Mouse (Mus musculus): ENCODE measurements at regions not wholly inside any gene's neighbourhood (a gene's known extent, or its start where the extent isn't known, plus 50 kb on each side); places are given as distances from the start of the nearest gene placed in this dataset.

- H3K9me3 ChIP-seq (replicated peaks; ENCODE audit: control insufficient read depth, low read length), result no peaks in the 10 kb centered on the region
- WGBS, result 49% methylated on average over 4 of the region's 4 CpGs
- H3K9ac ChIP-seq (replicated peaks; ENCODE audit: low read depth, low read length), result no peak overlapping the region
- no peak for TF ChIP-seq EP300 (IDR thresholded peaks at IDR 0.05; ENCODE audit: low read depth)
- no peak for TF ChIP-seq CTCF (IDR thresholded peaks at IDR 0.05; ENCODE audit: low read depth)
- ATAC-seq (ENCODE audit: insufficient read depth, low read depth) (no peak), DNase-seq (ENCODE audit: low spot score) (no peak)
- H3K36me3 ChIP-seq (replicated peaks; ENCODE audit: control insufficient read depth, insufficient read depth, low read length), result no peaks in the 10 kb centered on the region
- H3K4me1 ChIP-seq (ENCODE audit: control insufficient read depth, insufficient read depth), result no peaks in the 10 kb centered on the region
- no peak overlapping the region for H3K4me3 ChIP-seq (ENCODE audit: low read depth, low read length)
- H3K4me2 ChIP-seq (ENCODE audit: low read depth, low read length), result no peak overlapping the region
- H3K27me3 ChIP-seq (ENCODE audit: control insufficient read depth, insufficient read depth, low read length), result no peaks in the 10 kb centered on the region
- H3K27ac ChIP-seq (ENCODE audit: low read depth), result no peak overlapping the region
Measured at GRCm38 (mm10) chr3:136611682-136612081, 58.2 kb upstream of the Ppp3ca start.

DNA sequence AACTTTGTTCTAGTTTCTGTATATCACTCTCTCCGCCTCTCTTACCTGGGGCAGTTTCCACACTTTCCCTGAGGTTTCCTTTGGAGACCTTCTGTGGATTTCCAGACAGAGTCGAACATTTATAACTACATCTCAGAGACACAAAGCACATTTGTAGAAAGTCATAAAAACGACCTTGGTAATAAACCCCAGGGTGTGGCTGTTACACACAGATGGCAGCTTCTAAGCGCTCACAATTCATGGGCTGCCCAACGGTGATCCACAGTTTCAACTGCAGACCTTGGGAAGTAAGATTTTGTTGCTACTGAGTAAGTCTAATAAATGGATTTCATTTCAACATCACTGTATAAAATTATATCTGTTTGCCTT, 59.4 kb upstream of the Ppp3ca start:
- Histone ChIP-seq H3K36me3 (replicated peaks; ENCODE audit: control insufficient read depth, insufficient read depth, low read length) (no peaks in the 10 kb centered on the region), H3K27ac (ENCODE audit: low read depth) (no peak overlapping the region), H3K4me3 (ENCODE audit: low read depth, low read length) (no peak overlapping the region), H3K27me3 (ENCODE audit: control insufficient read depth, insufficient read depth, low read length) (no peaks in the 10 kb centered on the region), H3K4me2 (ENCODE audit: low read depth, low read length) (no peak overlapping the region), H3K9me3 (replicated peaks; ENCODE audit: control insufficient read depth, low read length) (no peaks in the 10 kb centered on the region), H3K9ac (replicated peaks; ENCODE audit: low read depth, low read length) (no peak overlapping the region), H3K4me1 (ENCODE audit: control insufficient read depth, insufficient read depth) (no peaks in the 10 kb centered on the region)
- WGBS, result 70% methylated on average over 5 of the region's 5 CpGs
- TF ChIP-seq EP300 (IDR thresholded peaks at IDR 0.05; ENCODE audit: low read depth) (no peak), CTCF (IDR thresholded peaks at IDR 0.05; ENCODE audit: low read depth) (no peak)
- ATAC-seq (ENCODE audit: insufficient read depth, low read depth) (no peak), DNase-seq (ENCODE audit: low spot score) (no peak)

GRCm38 (mm10) chr3:136609855-136610555, 59.9 kb upstream of the Ppp3ca start:
- no peak overlapping the region for H3K27ac ChIP-seq (ENCODE audit: low read depth)
- WGBS, result 45% methylated on average over 6 of the region's 6 CpGs
- no peak overlapping the region for H3K4me3 ChIP-seq (ENCODE audit: low read depth, low read length)
- no peak overlapping the region for H3K9ac ChIP-seq (replicated peaks; ENCODE audit: low read depth, low read length)
- DNase-seq (ENCODE audit: low spot score) (peak; percentile 33), ATAC-seq (ENCODE audit: insufficient read depth, low read depth) (no peak)
- no peaks in the 10 kb centered on the region for H3K27me3 ChIP-seq (ENCODE audit: control insufficient read depth, insufficient read depth, low read length)
- TF ChIP-seq EP300 (IDR thresholded peaks at IDR 0.05; ENCODE audit: low read depth), result no peak
- TF ChIP-seq CTCF (IDR thresholded peaks at IDR 0.05; ENCODE audit: low read depth), result no peak
- H3K36me3 ChIP-seq (replicated peaks; ENCODE audit: control insufficient read depth, insufficient read depth, low read length), result no peaks in the 10 kb centered on the region
- H3K4me2 ChIP-seq (ENCODE audit: low read depth, low read length), result no peak overlapping the region
- no peaks in the 10 kb centered on the region for H3K4me1 ChIP-seq (ENCODE audit: control insufficient read depth, insufficient read depth)
- H3K9me3 ChIP-seq (replicated peaks; ENCODE audit: control insufficient read depth, low read length), result no peaks in the 10 kb centered on the region

DNA sequence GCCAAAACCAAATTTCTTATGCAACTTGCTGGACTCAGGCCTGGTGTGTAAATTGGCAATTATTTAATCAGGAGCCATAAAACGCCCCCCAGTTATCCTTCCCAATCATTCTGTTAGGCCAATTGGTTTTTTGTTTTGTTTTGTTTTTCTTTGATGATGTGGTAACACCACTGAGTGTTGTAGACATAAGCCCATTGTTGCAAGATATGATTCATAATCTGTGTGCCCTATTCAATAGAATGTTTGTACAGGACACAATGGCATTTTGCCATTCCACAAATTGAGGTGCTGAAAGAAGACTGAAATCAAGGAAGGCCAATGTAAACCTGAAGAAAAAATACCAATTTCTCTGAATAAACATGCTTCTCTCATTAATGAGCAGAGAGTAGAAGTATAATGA, 68.2 kb upstream of the Ppp3ca start:
- ATAC-seq (ENCODE audit: insufficient read depth, low read depth), result no peak
- no peak for DNase-seq (ENCODE audit: low spot score)
- Histone ChIP-seq H3K36me3 (replicated peaks; ENCODE audit: control insufficient read depth, insufficient read depth, low read length) (no peaks in the 10 kb centered on the region), H3K9ac (replicated peaks; ENCODE audit: low read depth, low read length) (no peak overlapping the region), H3K27me3 (ENCODE audit: control insufficient read depth, insufficient read depth, low read length) (no peaks in the 10 kb centered on the region), H3K4me2 (ENCODE audit: low read depth, low read length) (no peak overlapping the region), H3K4me1 (ENCODE audit: control insufficient read depth, insufficient read depth) (no peaks in the 10 kb centered on the region), H3K27ac (ENCODE audit: low read depth) (no peak overlapping the region), H3K4me3 (ENCODE audit: low read depth, low read length) (no peak overlapping the region), H3K9me3 (replicated peaks; ENCODE audit: control insufficient read depth, low read length) (no peaks in the 10 kb centered on the region)
- TF ChIP-seq CTCF (IDR thresholded peaks at IDR 0.05; ENCODE audit: low read depth), result no peak
- TF ChIP-seq EP300 (IDR thresholded peaks at IDR 0.05; ENCODE audit: low read depth), result no peak
- 47% methylated on average over 1 of the region's 1 CpGs for WGBS

- no peaks in the 10 kb centered on the region for H3K9me3 ChIP-seq (replicated peaks; ENCODE audit: control insufficient read depth, low read length)
- H3K4me2 ChIP-seq (ENCODE audit: low read depth, low read length), result no peak overlapping the region
- no peaks in the 10 kb centered on the region for H3K4me1 ChIP-seq (ENCODE audit: control insufficient read depth, insufficient read depth)
- no peaks in the 10 kb centered on the region for H3K27me3 ChIP-seq (ENCODE audit: control insufficient read depth, insufficient read depth, low read length)
- no peaks in the 10 kb centered on the region for H3K36me3 ChIP-seq (replicated peaks; ENCODE audit: control insufficient read depth, insufficient read depth, low read length)
- TF ChIP-seq EP300 (IDR thresholded peaks at IDR 0.05; ENCODE audit: low read depth), result no peak
- TF ChIP-seq CTCF (IDR thresholded peaks at IDR 0.05; ENCODE audit: low read depth), result no peak
- H3K27ac ChIP-seq (ENCODE audit: low read depth), result no peak overlapping the region
- ATAC-seq (ENCODE audit: insufficient read depth, low read depth), result no peak
- WGBS, result 77% methylated on average over 1 of the region's 1 CpGs
- no peak overlapping the region for H3K4me3 ChIP-seq (ENCODE audit: low read depth, low read length)
- no peak for DNase-seq (ENCODE audit: low spot score)
- H3K9ac ChIP-seq (replicated peaks; ENCODE audit: low read depth, low read length), result no peak overlapping the region
Measured at GRCm38 (mm10) chr3:136583937-136584336, 86.0 kb upstream of the Ppp3ca start.

- ATAC-seq (ENCODE audit: insufficient read depth, low read depth) (no peak), DNase-seq (ENCODE audit: low spot score) (no peak)
- no peaks in the 10 kb centered on the region for H3K4me1 ChIP-seq (ENCODE audit: control insufficient read depth, insufficient read depth)
- no peak overlapping the region for H3K4me2 ChIP-seq (ENCODE audit: low read depth, low read length)
- no peaks in the 10 kb centered on the region for H3K9me3 ChIP-seq (replicated peaks; ENCODE audit: control insufficient read depth, low read length)
- no peak for TF ChIP-seq CTCF (IDR thresholded peaks at IDR 0.05; ENCODE audit: low read depth)
- TF ChIP-seq EP300 (IDR thresholded peaks at IDR 0.05; ENCODE audit: low read depth), result no peak
- H3K27ac ChIP-seq (ENCODE audit: low read depth), result no peak overlapping the region
- no peaks in the 10 kb centered on the region for H3K36me3 ChIP-seq (replicated peaks; ENCODE audit: control insufficient read depth, insufficient read depth, low read length)
- H3K27me3 ChIP-seq (ENCODE audit: control insufficient read depth, insufficient read depth, low read length), result no peaks in the 10 kb centered on the region
- H3K9ac ChIP-seq (replicated peaks; ENCODE audit: low read depth, low read length), result no peak overlapping the region
- no peak overlapping the region for H3K4me3 ChIP-seq (ENCODE audit: low read depth, low read length)
- 57% methylated on average over 3 of the region's 3 CpGs for WGBS
Measured at GRCm38 (mm10) chr3:136578016-136578415, 91.9 kb upstream of the Ppp3ca start.
